Mouse (Mus musculus) T-helper 17 cell (primary cell): ENCODE measurements around the gene Hes1.

Experiments used
- in situ Hi-C, 2 experiments: fragments of 300-600 bp; cut with MboI, MseI; formaldehyde crosslinking; loops; 1 replicate in 1 of 2; 2 replicates in 1 of 2; pipeline ENCODE4 v1.15.1; 2025; ENCODE audit warnings: high pct_unique_total_duplicates in 2 of 2

The Hes1 gene

GRCm38 (mm10) chr16:30069950-30070770 is 6.0 kb downstream of the Hes1 start:
- in situ Hi-C loops, result loop anchor here in 1 of 2 experiments (5.0 kb wide), 1 partner anchor 63 kb away; no protein-coding TSS in a partner anchor

- in situ Hi-C loops, result no loop called here
These were observed 6.6 kb downstream of the Hes1 start for GRCm38 (mm10) chr16:30070771-30071191.

DNA sequence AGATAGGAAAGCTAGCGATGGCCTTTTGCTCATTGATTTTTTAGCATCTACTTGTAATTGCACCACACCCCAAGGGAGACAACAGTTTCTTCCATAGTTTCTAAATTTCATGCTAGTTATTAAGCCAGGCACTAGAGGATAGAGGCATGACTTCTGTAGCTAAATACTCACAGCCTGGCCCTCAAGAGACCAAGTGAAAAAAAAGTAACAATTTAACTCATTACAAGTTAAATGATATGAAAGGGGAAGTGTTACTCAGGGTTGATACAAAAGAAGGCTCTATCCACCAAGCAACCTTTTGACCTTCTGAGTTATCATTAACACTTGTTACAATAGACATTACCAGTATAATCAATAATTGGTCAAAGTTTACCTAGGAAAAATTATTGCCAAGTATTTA is 9.1 kb downstream of the Hes1 start:
- in situ Hi-C loops, result no loop called here

GRCm38 (mm10) chr16:30081498-30081897 is 17.3 kb downstream of the Hes1 start:
- in situ Hi-C loops, result no loop called here

GRCm38 (mm10) chr16:30081980-30082379 is 17.8 kb downstream of the Hes1 start:
- in situ Hi-C loops, result no loop called here

DNA sequence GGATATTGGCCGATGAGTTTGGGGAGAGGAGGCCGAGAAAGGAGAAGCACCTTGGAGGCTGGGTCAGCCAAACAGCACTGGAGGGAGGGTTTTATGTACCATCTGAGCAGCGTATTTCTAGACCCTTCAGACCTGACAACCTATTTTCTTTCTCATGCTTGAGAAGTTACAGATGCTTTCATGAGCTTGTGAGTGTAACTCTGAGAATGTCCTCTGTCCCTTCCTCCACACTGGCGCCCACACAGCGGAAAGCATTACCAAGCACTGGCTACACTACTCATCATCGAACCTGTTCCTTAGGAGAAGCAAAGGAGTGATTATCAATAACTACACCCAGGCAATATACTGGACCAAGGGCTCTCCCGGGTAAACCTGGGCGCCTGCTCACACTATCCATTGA is 18.8 kb downstream of the Hes1 start:
- in situ Hi-C loops, result no loop called here

DNA sequence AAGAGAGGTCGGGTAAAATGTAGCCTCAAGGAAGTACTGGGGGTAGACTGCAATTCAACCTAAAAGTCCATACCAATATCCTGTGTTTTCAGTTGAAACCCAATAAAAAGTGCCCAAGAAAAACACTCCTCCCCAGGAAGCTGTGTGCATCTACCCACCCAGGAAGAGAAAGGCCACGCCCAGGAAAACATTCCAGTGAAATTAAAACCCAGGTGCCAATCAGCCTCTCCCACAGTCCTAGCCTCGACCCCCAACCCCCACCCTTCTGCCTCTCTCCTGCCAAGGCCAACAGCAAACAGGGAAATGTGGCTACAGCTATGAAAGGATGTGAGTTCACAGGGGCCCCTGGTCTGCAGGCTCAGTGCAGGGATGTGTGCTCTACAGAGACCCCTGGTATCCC is 19.4 kb downstream of the Hes1 start:
- in situ Hi-C loops, result no loop called here

GRCm38 (mm10) chr16:30088646-30089045 is 24.5 kb downstream of the Hes1 start:
- in situ Hi-C loops, result no loop called here

DNA sequence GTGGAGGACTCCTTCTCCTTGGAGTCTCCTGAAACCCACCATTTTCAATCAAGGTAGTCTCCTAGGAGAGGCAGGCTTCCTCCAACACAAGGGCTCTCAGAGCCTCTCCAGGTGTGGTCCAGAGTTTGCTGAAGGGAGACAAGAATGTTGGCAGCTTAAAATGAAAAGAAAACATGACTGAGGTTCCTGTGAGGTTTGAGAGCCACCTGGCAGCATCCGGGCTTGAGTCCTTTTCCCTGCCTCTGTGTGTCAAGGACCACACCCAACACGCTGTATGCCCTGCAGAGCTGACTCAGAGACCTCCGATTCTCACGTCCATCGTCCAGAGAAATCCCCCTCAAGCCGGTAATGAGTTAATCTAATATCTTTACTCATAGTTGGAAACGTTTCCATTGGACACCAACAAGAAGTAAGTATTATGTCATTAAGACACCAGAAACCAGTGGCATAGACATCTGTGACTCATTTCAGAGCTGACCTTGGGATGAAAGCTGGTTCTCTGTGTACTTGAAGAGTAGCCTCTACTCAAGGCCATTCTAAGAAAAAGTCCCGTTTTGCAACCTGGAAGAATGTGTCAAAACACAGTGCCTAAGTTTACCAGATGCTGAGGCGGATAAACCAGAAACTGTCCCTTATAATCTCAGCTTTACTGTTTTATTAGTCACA is 26.1 kb downstream of the Hes1 start:
- in situ Hi-C loops, result no loop called here

GRCm38 (mm10) chr16:30096050-30096449 is 31.9 kb downstream of the Hes1 start:
- in situ Hi-C loops, result no loop called here

DNA sequence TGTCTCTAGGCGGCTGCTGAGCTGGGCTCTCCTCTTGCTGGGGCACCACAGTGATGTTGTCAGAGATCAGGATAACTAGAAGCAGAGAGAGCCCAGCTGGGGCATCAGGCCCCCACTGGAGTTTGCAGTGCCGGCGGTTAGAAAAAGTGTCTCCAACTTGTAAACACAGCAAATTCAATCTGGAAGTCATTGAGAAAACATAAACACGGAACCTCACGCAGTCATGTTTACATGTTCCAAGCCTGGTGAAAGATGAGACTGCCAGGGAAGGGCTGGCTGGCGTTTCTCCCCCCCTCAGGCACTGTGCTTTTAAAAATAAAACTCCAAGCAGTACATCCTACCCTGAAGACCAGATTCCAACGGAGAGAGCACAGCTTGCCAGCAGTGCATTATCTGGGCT is 32.3 kb downstream of the Hes1 start:
- in situ Hi-C loops, result no loop called here

DNA sequence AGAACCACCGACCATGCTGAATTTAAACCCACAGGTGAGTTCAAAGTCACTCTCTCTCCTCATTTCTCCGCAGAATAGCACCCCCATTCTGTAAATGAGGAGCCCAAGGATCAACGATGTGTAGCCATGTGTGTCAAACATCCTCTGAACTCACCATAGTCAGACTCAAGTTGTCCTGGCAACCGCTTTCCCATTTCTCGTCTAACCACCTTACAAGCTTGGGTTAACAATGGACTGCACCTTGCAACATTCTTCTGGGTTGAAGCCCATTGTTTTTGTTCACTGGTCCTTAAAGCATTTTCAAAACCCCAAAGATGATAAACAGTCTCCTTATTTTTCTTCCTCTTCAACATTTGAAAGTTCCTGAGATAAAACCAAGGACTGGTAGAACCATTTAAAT is 34.9 kb downstream of the Hes1 start:
- in situ Hi-C loops, result no loop called here

- in situ Hi-C loops, result loop anchor here in 1 of 2 experiments (5.0 to 25.0 kb wide), 2 partner anchors 65 to 1265 kb away; no protein-coding TSS in a partner anchor
These were observed 38.1 kb downstream of the Hes1 start for GRCm38 (mm10) chr16:30102149-30102915.

DNA sequence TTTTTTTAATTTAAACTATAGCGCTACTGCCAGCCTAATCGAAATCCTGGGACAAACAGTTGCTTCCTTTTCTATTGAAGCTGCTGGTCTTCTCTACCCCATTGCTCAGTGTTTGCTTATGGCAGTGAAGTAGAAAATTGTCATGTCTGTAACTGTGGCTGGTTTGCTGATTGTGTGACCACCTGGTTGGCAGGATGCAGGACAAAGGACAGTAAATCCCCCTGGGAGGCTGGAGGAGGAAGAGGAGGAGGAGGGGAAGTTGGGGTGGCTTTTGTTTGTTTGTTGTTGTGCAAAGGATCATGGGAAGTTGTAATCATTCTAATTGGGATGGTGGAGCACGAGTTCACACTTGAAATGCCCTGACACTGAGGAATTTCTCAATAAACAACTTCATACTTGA is 38.8 kb downstream of the Hes1 start:
- in situ Hi-C loops, result loop anchor here in 1 of 2 experiments (5.0 to 25.0 kb wide), 2 partner anchors 66 to 1266 kb away; no protein-coding TSS in a partner anchor

DNA sequence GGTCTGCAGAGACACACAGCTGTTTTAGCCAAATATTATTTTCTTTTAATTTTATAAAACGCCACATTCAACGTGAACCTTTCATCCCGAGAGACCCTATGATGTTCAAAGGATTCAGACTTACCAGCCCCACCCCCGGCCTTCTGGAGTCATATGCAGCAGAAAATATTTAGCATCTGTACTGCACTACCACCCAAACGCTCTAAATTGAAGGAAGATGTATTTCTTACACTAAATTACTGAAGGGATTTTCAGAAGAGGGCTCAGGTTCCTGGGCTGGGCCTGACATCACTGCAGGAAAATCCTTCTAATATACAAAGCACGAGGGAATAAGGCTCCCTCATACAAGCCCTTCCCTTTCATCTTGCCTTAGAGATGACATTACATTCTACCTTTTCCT is 39.3 kb downstream of the Hes1 start:
- in situ Hi-C loops, result loop anchor here in 1 of 2 experiments (5.0 to 25.0 kb wide), 2 partner anchors 66 to 1266 kb away; no protein-coding TSS in a partner anchor

GRCm38 (mm10) chr16:30104363-30104762 is 40.2 kb downstream of the Hes1 start:
- in situ Hi-C loops, result loop anchor here in 1 of 2 experiments (5.0 to 25.0 kb wide), 2 partner anchors 67 to 1267 kb away; no protein-coding TSS in a partner anchor

GRCm38 (mm10) chr16:30105476-30105875 is 41.3 kb downstream of the Hes1 start:
- in situ Hi-C loops, result loop anchor here in 1 of 2 experiments (25.0 kb wide), 1 partner anchor 1268 kb away; no protein-coding TSS in a partner anchor

DNA sequence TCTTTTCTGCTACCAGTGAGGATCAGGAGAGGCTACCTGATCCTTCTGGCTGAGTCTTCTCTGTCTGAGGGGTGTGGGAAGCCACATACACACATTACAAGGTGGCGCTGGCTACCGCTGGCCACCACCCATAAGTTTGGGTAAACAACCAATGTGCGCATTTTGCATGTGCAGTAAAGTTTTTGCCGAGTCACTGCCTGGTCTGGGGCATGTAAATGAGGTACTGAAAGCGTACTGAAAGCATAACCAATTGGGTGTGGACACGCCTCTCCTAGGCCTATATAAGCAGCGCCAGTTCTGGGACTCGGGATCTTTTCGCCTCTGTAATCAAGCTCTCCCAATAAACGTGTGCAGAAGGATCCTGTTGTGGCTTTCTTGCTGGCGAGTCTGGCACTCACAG is 44.0 kb downstream of the Hes1 start:
- in situ Hi-C loops, result loop anchor here in 1 of 2 experiments (25.0 kb wide), 1 partner anchor 1271 kb away; no protein-coding TSS in a partner anchor

DNA sequence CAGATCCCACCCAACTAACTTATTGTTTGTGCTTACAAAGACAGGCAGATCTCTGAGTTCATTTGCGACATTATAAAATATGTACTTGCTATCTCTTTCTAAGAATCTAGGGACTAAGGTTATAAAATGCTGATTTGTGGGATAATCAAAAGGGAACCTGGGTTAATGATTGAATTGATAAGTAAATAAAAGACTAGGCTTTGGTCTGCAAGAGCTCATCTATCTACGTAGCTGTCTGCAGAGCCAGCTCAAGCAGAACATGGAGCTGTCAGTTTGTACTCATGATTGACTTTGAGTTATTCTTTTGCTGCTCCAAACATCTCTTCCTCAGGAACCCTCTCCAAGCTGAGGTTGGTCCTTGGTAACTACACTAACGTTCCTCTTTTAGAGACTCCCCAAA is 46.3 kb downstream of the Hes1 start:
- in situ Hi-C loops, result loop anchor here in 1 of 2 experiments (25.0 kb wide), 1 partner anchor 1273 kb away; no protein-coding TSS in a partner anchor

DNA sequence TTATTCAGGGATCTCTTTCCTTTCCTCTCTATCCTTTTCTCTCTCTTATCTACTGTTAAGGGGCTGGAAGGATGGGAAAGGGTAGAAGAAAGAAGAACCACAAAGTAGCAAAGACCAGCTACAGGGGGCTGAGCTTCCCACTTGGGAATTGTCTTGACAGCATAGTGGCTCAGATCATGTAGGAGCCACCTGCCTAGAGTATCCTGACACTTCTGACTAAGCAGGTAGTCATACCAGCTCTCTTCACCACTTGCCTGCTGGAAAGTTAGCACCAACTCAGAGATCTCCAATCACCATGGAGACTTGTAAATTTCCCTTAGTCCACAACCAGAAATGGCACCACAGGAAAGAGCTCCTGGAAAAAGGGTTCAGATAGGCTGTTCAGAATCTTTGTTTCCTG is 46.9 kb downstream of the Hes1 start:
- in situ Hi-C loops, result loop anchor here in 1 of 2 experiments (25.0 kb wide), 1 partner anchor 1274 kb away; no protein-coding TSS in a partner anchor

DNA sequence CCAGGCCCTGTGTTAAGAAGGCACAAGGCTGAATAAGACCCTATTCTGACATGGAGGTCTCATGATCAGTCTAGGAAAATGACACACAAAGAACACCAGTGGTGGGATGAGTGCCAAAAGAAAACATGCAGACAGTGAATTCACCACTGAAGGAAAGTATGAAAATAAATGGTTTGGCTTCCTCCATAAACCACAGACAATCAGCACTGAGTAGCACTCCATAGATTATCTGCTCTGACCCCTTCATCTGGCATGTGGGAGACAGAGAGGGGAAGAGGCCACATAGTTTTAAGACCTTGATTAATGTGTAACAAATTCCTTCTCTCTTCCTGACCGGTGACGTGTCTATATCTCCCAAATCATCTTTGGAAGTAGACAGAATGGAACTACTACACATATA is 47.4 kb downstream of the Hes1 start:
- in situ Hi-C loops, result loop anchor here in 1 of 2 experiments (25.0 kb wide), 1 partner anchor 1274 kb away; no protein-coding TSS in a partner anchor
